ENCODE assay signal across 9 mouse cellular contexts in the genomic region with DNA sequence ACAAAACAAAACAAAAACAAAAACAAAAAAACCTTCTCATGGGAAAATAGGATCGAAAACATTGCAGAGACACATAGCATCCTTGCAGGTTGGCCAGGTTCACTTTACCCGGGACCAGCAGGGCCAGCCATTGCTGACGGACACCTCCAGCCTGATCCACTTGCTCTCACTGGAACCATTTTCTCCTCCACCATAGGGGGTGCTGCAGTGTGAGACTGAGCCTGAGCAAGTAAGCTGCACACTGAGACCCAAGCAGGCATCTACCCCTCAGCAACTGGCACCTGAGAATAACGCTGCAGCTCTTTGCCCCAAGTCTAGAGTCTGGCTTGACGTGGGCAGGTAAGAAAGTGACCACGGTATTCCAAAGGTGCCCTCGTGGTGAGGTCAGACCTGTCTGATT. TPM values are rescaled to one million over a fixed set of nuclear protein-coding genes. Genes with fewer than 3 reads are reported as not detected.
A peak's percentile ranks its signal among the peaks of the same experiment; 100 is the strongest.
DNase-seq lines count a peak whose midpoint lies in the region; ATAC-seq and TF ChIP-seq lines count a peak whose summit lies in the region.
"Had no signal": no experiment of that assay in that cellular context is flagged by ENCODE, and none has a peak within 500 bp of the region (broad histone marks: within the 10 kb centered on the region; RNA-seq: fewer than 3 reads in every experiment).

No protein-coding gene starts in this region.

- no peak for DNase-seq in forebrain, embryonic 11.5 days (ENCODE audit: low spot score)
- DNase-seq in thymus, adult 2 months = peak; percentile 36
- no peak for DNase-seq in thymus, adult 18-20 months
- no peak for DNase-seq in liver, postnatal 0 days
- DNase-seq in ovary, postnatal 14 days (ENCODE audit: low spot score) = no peak
- DNase-seq in gastrocnemius, postnatal 4 days (ENCODE audit: low spot score in 2 of 2) = no peak
- DNase-seq in adrenal gland, postnatal 36 days = no peak
- DNase-seq: right cerebral cortex, postnatal 25 days had no signal

- TF ChIP-seq CTCF in thymus, adult 2 months (IDR thresholded peaks at IDR 0.05; ENCODE audit: borderline replicate concordance, control insufficient read depth, extremely low read depth, insufficient read depth, low read length, poor library complexity) = no peak
- TF ChIP-seq CTCF in liver, postnatal 0 days (IDR thresholded peaks at IDR 0.05; ENCODE audit: low read depth) = peak; percentile 38

- no peaks in the 10 kb centered on the region for H3K9me3 ChIP-seq in forebrain, embryonic 13.5 days (replicated peaks)
- H3K9me3 ChIP-seq in forebrain, embryonic 11.5 days (ENCODE audit: control insufficient read depth, low read length) = no peaks in the 10 kb centered on the region
- no peaks in the 10 kb centered on the region for H3K9me3 ChIP-seq in liver, postnatal 0 days (ENCODE audit: low read length)

- TF ChIP-seq EP300 in liver, postnatal 0 days (IDR thresholded peaks at IDR 0.05; ENCODE audit: low read depth) = no peak

- no peak for TF ChIP-seq POLR2A in thymus, adult 2 months (IDR thresholded peaks at IDR 0.05; ENCODE audit: control insufficient read depth, extremely low read depth, insufficient read depth, low read length, poor library complexity)

- peaks cover 4% of the 10 kb centered on the region; the same call in 1 of the 2 replicates for H3K36me3 ChIP-seq in forebrain, embryonic 13.5 days (ENCODE audit: poor library complexity, severe bottlenecking)
- H3K36me3 ChIP-seq in forebrain, embryonic 11.5 days (ENCODE audit: control insufficient read depth, insufficient read depth, low read length) = no peaks in the 10 kb centered on the region
- H3K36me3 ChIP-seq in thymus, adult 2 months (ENCODE audit: control insufficient read depth, insufficient read depth, low read length) = no peaks in the 10 kb centered on the region
- H3K36me3 ChIP-seq in liver, postnatal 0 days (replicated peaks; ENCODE audit: insufficient read depth, low read length) = peaks cover 3% of the 10 kb centered on the region; the same call in 1 of the 2 replicates

- ATAC-seq in forebrain, embryonic 13.5 days = no peak
- no peak for ATAC-seq in forebrain, embryonic 11.5 days (replicated peaks; ENCODE audit: low FRiP score)
- no peak for ATAC-seq in liver, postnatal 0 days

- H3K27ac ChIP-seq in forebrain, embryonic 13.5 days = no peak overlapping the region
- H3K27ac ChIP-seq in forebrain, embryonic 11.5 days (ENCODE audit: low read depth, low read length) = no peak overlapping the region
- H3K27ac ChIP-seq in thymus, adult 2 months (ENCODE audit: control insufficient read depth, insufficient read depth, low read length) = no peak overlapping the region
- H3K27ac ChIP-seq in liver, postnatal 0 days (ENCODE audit: low read depth) = no peak overlapping the region

- 80% methylated on average over 7 of the region's 7 CpGs for WGBS in forebrain, embryonic 13.5 days
- WGBS in forebrain, embryonic 11.5 days = 82% methylated on average over 7 of the region's 7 CpGs
- 92% methylated on average over 7 of the region's 7 CpGs for WGBS in thymus, adult 2 months
- 83% methylated on average over 7 of the region's 7 CpGs for WGBS in liver, postnatal 0 days (ENCODE audit: insufficient replicate concordance)

- H3K4me1 ChIP-seq in forebrain, embryonic 13.5 days = peaks cover 27% of the 10 kb centered on the region
- H3K4me1 ChIP-seq in forebrain, embryonic 11.5 days (replicated peaks; ENCODE audit: control insufficient read depth, insufficient read depth, low read length) = peaks cover 11% of the 10 kb centered on the region; the same call in 1 of the 2 replicates
- H3K4me1 ChIP-seq in thymus, adult 2 months (replicated peaks; ENCODE audit: control insufficient read depth, insufficient read depth, low read length) = peaks cover 17% of the 10 kb centered on the region
- H3K4me1 ChIP-seq in liver, postnatal 0 days (ENCODE audit: insufficient read depth) = peaks cover 27% of the 10 kb centered on the region

- peak overlapping the region; percentile 80; the same call in 1 of the 2 replicates for H3K4me3 ChIP-seq in forebrain, embryonic 13.5 days
- no peak overlapping the region for H3K4me3 ChIP-seq in forebrain, embryonic 11.5 days (ENCODE audit: low read depth, low read length)
- no peak overlapping the region for H3K4me3 ChIP-seq in thymus, adult 2 months (ENCODE audit: control insufficient read depth, insufficient read depth, low read length)
- H3K4me3 ChIP-seq in liver, postnatal 0 days (ENCODE audit: low read depth, low read length) = no peak overlapping the region

- H3K4me2 ChIP-seq in forebrain, embryonic 13.5 days = peak overlapping the region; percentile 83
- no peak overlapping the region for H3K4me2 ChIP-seq in forebrain, embryonic 11.5 days (ENCODE audit: low read depth, low read length, severe bottlenecking)
- H3K4me2 ChIP-seq in liver, postnatal 0 days (ENCODE audit: low read depth, low read length) = peak overlapping the region; percentile 100; the same call in 1 of the 2 replicates

- 0 out of 2 replicates have a peak overlapping the region, but pooled peaks have one; percentile 94 for H3K9ac ChIP-seq in forebrain, embryonic 13.5 days
- no peak overlapping the region for H3K9ac ChIP-seq in forebrain, embryonic 11.5 days (ENCODE audit: low read length)
- H3K9ac ChIP-seq in liver, postnatal 0 days (replicated peaks) = no peak overlapping the region; the same call in 1 of the 2 replicates

- no peaks in the 10 kb centered on the region for H3K27me3 ChIP-seq in forebrain, embryonic 13.5 days
- no peaks in the 10 kb centered on the region for H3K27me3 ChIP-seq in forebrain, embryonic 11.5 days (ENCODE audit: control insufficient read depth, insufficient read depth, low read length)
- no peaks in the 10 kb centered on the region for H3K27me3 ChIP-seq in thymus, adult 2 months (ENCODE audit: control insufficient read depth, insufficient read depth, low read length)
- no peaks in the 10 kb centered on the region for H3K27me3 ChIP-seq in liver, postnatal 0 days (ENCODE audit: insufficient read depth, low read length)

RNA-seq across cellular contexts. Expression of gene Ttc13, which starts 1.6 kb away (rescaled TPM):
- 48.4 and 54.8 TPM in 2 replicates for polyA plus RNA-seq in forebrain, embryonic 13.5 days (2015; fragmentation: Nextera tagmentation; extraction: Ambion mirVana)
- 60.3 and 63.2 TPM in 2 replicates for polyA plus RNA-seq in forebrain, embryonic 11.5 days (2014; fragmentation: Nextera tagmentation; extraction: Ambion mirVana)
- polyA plus RNA-seq in thymus, adult 2 months (2012; rRNA removed) = 49.8 and 53.2 TPM in 2 replicates
- 11.5 and 14.0 TPM in 2 replicates for polyA plus RNA-seq in liver, postnatal 0 days (2015; fragmentation: Nextera tagmentation; extraction: Ambion mirVana)
- total RNA-seq in gastrocnemius, postnatal 4 days (2021) = 10 to 100 TPM; 28.2 to 33.1 TPM
- total RNA-seq in adrenal gland, postnatal 36 days (2021) = 10 to 100 TPM; 39.8 to 41.5 TPM

RNA-seq across cellular contexts. Expression of gene Arv1, which starts 1.8 kb away (rescaled TPM):
- polyA plus RNA-seq in forebrain, embryonic 13.5 days (2015; fragmentation: Nextera tagmentation; extraction: Ambion mirVana) = 29.9 and 36.0 TPM in 2 replicates
- 34.1 and 38.2 TPM in 2 replicates for polyA plus RNA-seq in forebrain, embryonic 11.5 days (2014; fragmentation: Nextera tagmentation; extraction: Ambion mirVana)
- 53.5 and 56.7 TPM in 2 replicates for polyA plus RNA-seq in thymus, adult 2 months (2012; rRNA removed)
- 4.5 and 5.2 TPM in 2 replicates for polyA plus RNA-seq in liver, postnatal 0 days (2015; fragmentation: Nextera tagmentation; extraction: Ambion mirVana)
- total RNA-seq in gastrocnemius, postnatal 4 days (2021) = 1 to 10 TPM; 6.6 to 7.1 TPM
- 1 to 10 TPM; 8.7 to 9.8 TPM for total RNA-seq in adrenal gland, postnatal 36 days (2021)

RNA-seq across cellular contexts. Expression of gene Fam89a, which starts 31.5 kb away (rescaled TPM):
- 0.34 and 0.36 TPM in 2 replicates for polyA plus RNA-seq in forebrain, embryonic 13.5 days (2015; fragmentation: Nextera tagmentation; extraction: Ambion mirVana)
- 1.2 and 1.4 TPM in 2 replicates for polyA plus RNA-seq in forebrain, embryonic 11.5 days (2014; fragmentation: Nextera tagmentation; extraction: Ambion mirVana)
- 14.2 and 15.5 TPM in 2 replicates for polyA plus RNA-seq in thymus, adult 2 months (2012; rRNA removed)
- polyA plus RNA-seq in liver, postnatal 0 days (2015; fragmentation: Nextera tagmentation; extraction: Ambion mirVana) = 3.7 and 5.6 TPM in 2 replicates
- total RNA-seq in gastrocnemius, postnatal 4 days (2021) = under 1 TPM; 0.86 to 0.96 TPM
- total RNA-seq in adrenal gland, postnatal 36 days (2021) = under 1 TPM; 0.20 to 0.23 TPM

RNA-seq across cellular contexts. Expression of gene 2310022B05Rik, which starts 57.0 kb away (rescaled TPM):
- polyA plus RNA-seq in forebrain, embryonic 13.5 days (2015; fragmentation: Nextera tagmentation; extraction: Ambion mirVana) = 18.0 and 19.2 TPM in 2 replicates
- polyA plus RNA-seq in forebrain, embryonic 11.5 days (2014; fragmentation: Nextera tagmentation; extraction: Ambion mirVana) = 23.5 and 26.6 TPM in 2 replicates
- polyA plus RNA-seq in thymus, adult 2 months (2012; rRNA removed) = 17.3 and 18.1 TPM in 2 replicates
- polyA plus RNA-seq in liver, postnatal 0 days (2015; fragmentation: Nextera tagmentation; extraction: Ambion mirVana) = 4.1 and 4.2 TPM in 2 replicates
- 10 to 100 TPM; 49.3 to 51.7 TPM for total RNA-seq in gastrocnemius, postnatal 4 days (2021)
- total RNA-seq in adrenal gland, postnatal 36 days (2021) = 10 to 100 TPM; 38.9 to 47.8 TPM
